Mouse (Mus musculus): ENCODE measurements around the gene Gpr182. TPM values are rescaled to one million over a fixed set of nuclear protein-coding genes. Genes with fewer than 3 reads are reported as not detected.

The Gpr182 gene
- polyA plus RNA-seq, 1 experiment from 2014 or later = 0.90 TPM

GRCm38 (mm10) chr10:127755246-127755645 lies 3.7 kb upstream of the Gpr182 start:
- WGBS = 73% methylated on average over 3 of the region's 3 CpGs
- Histone ChIP-seq H3K27ac (replicated peaks) (no peak overlapping the region), H3K36me3 (no peaks in the 10 kb centered on the region)

GRCm38 (mm10) chr10:127754566-127755166 lies 3.1 kb upstream of the Gpr182 start:
- 82% methylated on average over 6 of the region's 6 CpGs for WGBS
- Histone ChIP-seq H3K27ac (replicated peaks) (no peak overlapping the region), H3K4me1 (peaks cover 4% of the 10 kb centered on the region), H3K4me3 (replicated peaks) (no peak overlapping the region), H3K36me3 (no peaks in the 10 kb centered on the region), H3K4me2 (no peak overlapping the region), H3K9me3 (replicated peaks) (no peaks in the 10 kb centered on the region), H3K27me3 (replicated peaks) (no peaks in the 10 kb centered on the region), H3K9ac (replicated peaks) (no peak overlapping the region)
- ATAC-seq (ENCODE audit: low FRiP score) = no peak

More at GRCm38 (mm10) chr10:127755246-127755645, 3.7 kb upstream of the Gpr182 start:
- no peak for ATAC-seq (ENCODE audit: low FRiP score)
- H3K27me3 ChIP-seq (replicated peaks) = no peaks in the 10 kb centered on the region
- no peak overlapping the region for H3K4me2 ChIP-seq
- H3K4me3 ChIP-seq (replicated peaks) = no peak overlapping the region
- H3K4me1 ChIP-seq = no peaks in the 10 kb centered on the region
- no peaks in the 10 kb centered on the region for H3K9me3 ChIP-seq (replicated peaks)
- no peak overlapping the region for H3K9ac ChIP-seq (replicated peaks)

- H3K9ac ChIP-seq (replicated peaks) = 0 out of 2 replicates have a peak overlapping the region, but pooled peaks have one; percentile 24
- peaks cover 19% of the 10 kb centered on the region for H3K36me3 ChIP-seq
- H3K4me2 ChIP-seq = peak overlapping the region; percentile 46
- H3K4me1 ChIP-seq = peaks cover 12% of the 10 kb centered on the region
- H3K27me3 ChIP-seq (replicated peaks) = no peaks in the 10 kb centered on the region
- peak overlapping the region; percentile 13; the same call in 1 of the 2 replicates for H3K27ac ChIP-seq (replicated peaks)
- ATAC-seq (ENCODE audit: low FRiP score) = peak; percentile 21; the same call in 1 of the 2 replicates
- no peaks in the 10 kb centered on the region for H3K9me3 ChIP-seq (replicated peaks)
- peak overlapping the region; percentile 21 for H3K4me3 ChIP-seq (replicated peaks)
- WGBS = 58% methylated on average over 24 of the region's 24 CpGs
Observed at GRCm38 (mm10) chr10:127750136-127750777, 1.3 kb downstream of the Gpr182 start.

- ATAC-seq (ENCODE audit: low FRiP score) = no peak
- no peak overlapping the region for H3K4me3 ChIP-seq (replicated peaks)
- H3K27ac ChIP-seq (replicated peaks) = no peak overlapping the region
- peak overlapping the region; percentile 46 for H3K4me2 ChIP-seq
- peaks cover 30% of the 10 kb centered on the region for H3K36me3 ChIP-seq
- no peaks in the 10 kb centered on the region for H3K27me3 ChIP-seq (replicated peaks)
- H3K9ac ChIP-seq (replicated peaks) = no peak overlapping the region; the same call in 1 of the 2 replicates
- no peaks in the 10 kb centered on the region for H3K9me3 ChIP-seq (replicated peaks)
- peaks cover 12% of the 10 kb centered on the region for H3K4me1 ChIP-seq
- WGBS = 8% methylated on average over 8 of the region's 8 CpGs
Observed at GRCm38 (mm10) chr10:127748847-127749612, 2.5 kb downstream of the Gpr182 start.

- Histone ChIP-seq H3K27me3 (replicated peaks) (no peaks in the 10 kb centered on the region), H3K4me2 (no peak overlapping the region), H3K4me1 (peaks cover 12% of the 10 kb centered on the region), H3K9me3 (replicated peaks) (no peaks in the 10 kb centered on the region), H3K4me3 (replicated peaks) (no peak overlapping the region), H3K27ac (replicated peaks) (no peak overlapping the region), H3K36me3 (peaks cover 48% of the 10 kb centered on the region), H3K9ac (replicated peaks) (no peak overlapping the region)
- ATAC-seq (ENCODE audit: low FRiP score) = no peak
- 96% methylated on average over 8 of the region's 8 CpGs for WGBS
Observed at GRCm38 (mm10) chr10:127747254-127747653, 4.3 kb downstream of the Gpr182 start.

- Histone ChIP-seq H3K9me3 (replicated peaks) (no peaks in the 10 kb centered on the region), H3K4me2 (no peak overlapping the region), H3K27ac (replicated peaks) (no peak overlapping the region), H3K27me3 (replicated peaks) (no peaks in the 10 kb centered on the region), H3K4me3 (replicated peaks) (no peak overlapping the region), H3K9ac (replicated peaks) (no peak overlapping the region), H3K4me1 (peaks cover 16% of the 10 kb centered on the region), H3K36me3 (peaks cover 57% of the 10 kb centered on the region)
- 79% methylated on average over 5 of the region's 5 CpGs for WGBS
- no peak for ATAC-seq (ENCODE audit: low FRiP score)
Observed at GRCm38 (mm10) chr10:127745886-127746285, 5.6 kb downstream of the Gpr182 start.

- Histone ChIP-seq H3K9me3 (replicated peaks) (no peaks in the 10 kb centered on the region), H3K27ac (replicated peaks) (no peak overlapping the region), H3K4me2 (no peak overlapping the region), H3K36me3 (peaks cover 57% of the 10 kb centered on the region), H3K4me3 (replicated peaks) (no peak overlapping the region), H3K4me1 (peaks cover 21% of the 10 kb centered on the region), H3K27me3 (replicated peaks) (no peaks in the 10 kb centered on the region), H3K9ac (replicated peaks) (no peak overlapping the region)
- ATAC-seq (ENCODE audit: low FRiP score) = no peak
- WGBS = 68% methylated on average over 5 of the region's 5 CpGs
Observed at GRCm38 (mm10) chr10:127744661-127745060, 6.9 kb downstream of the Gpr182 start.

GRCm38 (mm10) chr10:127739661-127740161 lies 11.8 kb downstream of the Gpr182 start:
- Histone ChIP-seq H3K27me3 (replicated peaks) (no peaks in the 10 kb centered on the region), H3K27ac (replicated peaks) (peak overlapping the region; percentile 81), H3K36me3 (peaks cover 33% of the 10 kb centered on the region), H3K9ac (replicated peaks) (peak overlapping the region; percentile 93), H3K4me3 (replicated peaks) (peak overlapping the region; percentile 91), H3K4me2 (peak overlapping the region; percentile 60), H3K4me1 (peaks cover 13% of the 10 kb centered on the region), H3K9me3 (replicated peaks) (no peaks in the 10 kb centered on the region)
- under 1% methylated on average over 46 of the region's 55 CpGs for WGBS
- ATAC-seq (ENCODE audit: low FRiP score) = peak; percentile 42

GRCm38 (mm10) chr10:127739083-127739660 lies 12.4 kb downstream of the Gpr182 start, which contains the start of gene Zbtb39:
Zbtb39 (plus strand) TSS chr10:127739538.
- peaks cover 13% of the 10 kb centered on the region for H3K4me1 ChIP-seq
- peak within 1 kb of the TSS; percentile 91 for H3K4me3 ChIP-seq (replicated peaks)
- H3K9me3 ChIP-seq (replicated peaks) = no peaks in the 10 kb centered on the region
- peak within 1 kb of the TSS; percentile 60 for H3K4me2 ChIP-seq
- H3K9ac ChIP-seq (replicated peaks) = peak within 1 kb of the TSS; percentile 93
- peak within 1 kb of the TSS; percentile 81 for H3K27ac ChIP-seq (replicated peaks)
- ATAC-seq (ENCODE audit: low FRiP score) = peak; percentile 85
- WGBS = under 1% methylated on average over 59 of the region's 61 CpGs
- no peaks in the 10 kb centered on the region for H3K27me3 ChIP-seq (replicated peaks)
- peaks cover 28% of the 10 kb centered on the region for H3K36me3 ChIP-seq

GRCm38 (mm10) chr10:127738151-127738882 lies 13.2 kb downstream of the Gpr182 start:
- H3K27ac ChIP-seq (replicated peaks) = no peak overlapping the region
- H3K9ac ChIP-seq (replicated peaks) = no peak overlapping the region

More at GRCm38 (mm10) chr10:127738151-127738882, 13.2 kb downstream of the Gpr182 start:
- Histone ChIP-seq H3K4me2 (peak overlapping the region; percentile 60; the same call in 1 of the 2 replicates), H3K27me3 (replicated peaks) (0 out of 2 replicates have a peak, but pooled peaks cover 3% of the 10 kb centered on the region), H3K4me3 (replicated peaks) (no peak overlapping the region), H3K36me3 (peaks cover 20% of the 10 kb centered on the region), H3K9me3 (replicated peaks) (no peaks in the 10 kb centered on the region), H3K4me1 (peaks cover 13% of the 10 kb centered on the region)
- WGBS = 53% methylated on average over 13 of the region's 13 CpGs
- no peak for ATAC-seq (ENCODE audit: low FRiP score)

Measured in neural tube, embryonic 15.5 days (tissue).